Mouse (Mus musculus): ENCODE results near the gene Atxn7l3. TPM values are rescaled to one million over a fixed set of nuclear protein-coding genes. Genes with fewer than 3 reads are reported as not detected.

Atxn7l3 gene
- total and polyA plus RNA-seq, 3 experiments, result 24.0 to 60.0 (median 29.9) TPM

- H3K36me3 ChIP-seq (replicated peaks), result peaks cover 51% of the 10 kb centered on the region
- H3K9me3 ChIP-seq (replicated peaks), result no peaks in the 10 kb centered on the region
- TF ChIP-seq TAL1 (conservative IDR thresholded peaks at IDR 0.05; ENCODE audit: low read depth, low read length) (no peak), POLR2AphosphoS5 (IDR thresholded peaks at IDR 0.05; ENCODE audit: insufficient replicate concordance, low read depth, low read length) (no peak), GATA1 (IDR thresholded peaks at IDR 0.05; ENCODE audit: borderline replicate concordance, low read length) (no peak), GATA2 (IDR thresholded peaks at IDR 0.05; ENCODE audit: borderline replicate concordance, low read depth, low read length) (no peak), CTCF (IDR thresholded peaks at IDR 0.05; ENCODE audit: low read depth, low read length) (no peak)
- H3K27me3 ChIP-seq (ENCODE audit: insufficient read depth, low read length), result peaks cover 13% of the 10 kb centered on the region
- ATAC-seq (ENCODE audit: extremely low read depth, insufficient number of reproducible peaks, low FRiP score, poor library complexity, severe bottlenecking) (no peak), DNase-seq (ENCODE audit: low spot score) (no peak)
- no peak overlapping the region for H3K4me3 ChIP-seq (ENCODE audit: low read depth, low read length)
- H3K4me1 ChIP-seq (ENCODE audit: insufficient read depth, low read depth, low read length), result peaks cover 9% of the 10 kb centered on the region
These were observed 30.6 kb downstream of the Atxn7l3 start for GRCm38 (mm10) chr11:102265816-102266215.

GRCm38 (mm10) chr11:102263211-102263610 lies 33.2 kb downstream of the Atxn7l3 start:
- Histone ChIP-seq H3K36me3 (replicated peaks) (peaks cover 76% of the 10 kb centered on the region), H3K27me3 (ENCODE audit: insufficient read depth, low read length) (peaks cover 3% of the 10 kb centered on the region), H3K9me3 (replicated peaks) (no peaks in the 10 kb centered on the region), H3K4me3 (ENCODE audit: low read depth, low read length) (no peak overlapping the region), H3K4me1 (ENCODE audit: insufficient read depth, low read depth, low read length) (peaks cover 9% of the 10 kb centered on the region)
- DNase-seq (ENCODE audit: low spot score), result no peak
- TF ChIP-seq TAL1 (conservative IDR thresholded peaks at IDR 0.05; ENCODE audit: low read depth, low read length) (no peak), GATA2 (IDR thresholded peaks at IDR 0.05; ENCODE audit: borderline replicate concordance, low read depth, low read length) (no peak), POLR2AphosphoS5 (IDR thresholded peaks at IDR 0.05; ENCODE audit: insufficient replicate concordance, low read depth, low read length) (no peak), GATA1 (IDR thresholded peaks at IDR 0.05; ENCODE audit: borderline replicate concordance, low read length) (no peak), CTCF (IDR thresholded peaks at IDR 0.05; ENCODE audit: low read depth, low read length) (no peak)
- no peak for ATAC-seq (ENCODE audit: extremely low read depth, insufficient number of reproducible peaks, low FRiP score, poor library complexity, severe bottlenecking)

- H3K9me3 ChIP-seq (replicated peaks), result no peaks in the 10 kb centered on the region
- peaks cover 2% of the 10 kb centered on the region; the same call in 1 of the 2 replicates for H3K4me1 ChIP-seq (ENCODE audit: insufficient read depth, low read depth, low read length)
- H3K36me3 ChIP-seq (replicated peaks), result peaks cover 98% of the 10 kb centered on the region
- TF ChIP-seq GATA1 (IDR thresholded peaks at IDR 0.05; ENCODE audit: borderline replicate concordance, low read length) (no peak), POLR2AphosphoS5 (IDR thresholded peaks at IDR 0.05; ENCODE audit: insufficient replicate concordance, low read depth, low read length) (no peak), GATA2 (IDR thresholded peaks at IDR 0.05; ENCODE audit: borderline replicate concordance, low read depth, low read length) (no peak), TAL1 (conservative IDR thresholded peaks at IDR 0.05; ENCODE audit: low read depth, low read length) (no peak), CTCF (IDR thresholded peaks at IDR 0.05; ENCODE audit: low read depth, low read length) (no peak)
- H3K27me3 ChIP-seq (ENCODE audit: insufficient read depth, low read length), result no peaks in the 10 kb centered on the region
- no peak for DNase-seq (ENCODE audit: low spot score)
- no peak for ATAC-seq (ENCODE audit: extremely low read depth, insufficient number of reproducible peaks, low FRiP score, poor library complexity, severe bottlenecking)
- H3K4me3 ChIP-seq (ENCODE audit: low read depth, low read length), result no peak overlapping the region
These were observed 37.9 kb downstream of the Atxn7l3 start for GRCm38 (mm10) chr11:102258521-102258920.

- Histone ChIP-seq H3K27me3 (ENCODE audit: insufficient read depth, low read length) (no peaks in the 10 kb centered on the region), H3K9me3 (replicated peaks) (no peaks in the 10 kb centered on the region), H3K4me3 (ENCODE audit: low read depth, low read length) (no peak overlapping the region), H3K36me3 (replicated peaks) (peaks cover 96% of the 10 kb centered on the region), H3K4me1 (ENCODE audit: insufficient read depth, low read depth, low read length) (peaks cover 2% of the 10 kb centered on the region; the same call in 1 of the 2 replicates)
- no peak for ATAC-seq (ENCODE audit: extremely low read depth, insufficient number of reproducible peaks, low FRiP score, poor library complexity, severe bottlenecking)
- TF ChIP-seq GATA1 (IDR thresholded peaks at IDR 0.05; ENCODE audit: borderline replicate concordance, low read length) (no peak), CTCF (IDR thresholded peaks at IDR 0.05; ENCODE audit: low read depth, low read length) (no peak), GATA2 (IDR thresholded peaks at IDR 0.05; ENCODE audit: borderline replicate concordance, low read depth, low read length) (no peak), TAL1 (conservative IDR thresholded peaks at IDR 0.05; ENCODE audit: low read depth, low read length) (no peak)
- no peak for DNase-seq (ENCODE audit: low spot score)
These were observed 38.3 kb downstream of the Atxn7l3 start for GRCm38 (mm10) chr11:102258095-102258494.

GRCm38 (mm10) chr11:102257514-102257913 lies 38.9 kb downstream of the Atxn7l3 start:
- TF ChIP-seq TAL1 (conservative IDR thresholded peaks at IDR 0.05; ENCODE audit: low read depth, low read length) (no peak), CTCF (IDR thresholded peaks at IDR 0.05; ENCODE audit: low read depth, low read length) (no peak), GATA1 (IDR thresholded peaks at IDR 0.05; ENCODE audit: borderline replicate concordance, low read length) (no peak), POLR2AphosphoS5 (IDR thresholded peaks at IDR 0.05; ENCODE audit: insufficient replicate concordance, low read depth, low read length) (no peak), GATA2 (IDR thresholded peaks at IDR 0.05; ENCODE audit: borderline replicate concordance, low read depth, low read length) (no peak)
- no peak for ATAC-seq (ENCODE audit: extremely low read depth, insufficient number of reproducible peaks, low FRiP score, poor library complexity, severe bottlenecking)
- no peak overlapping the region for H3K4me3 ChIP-seq (ENCODE audit: low read depth, low read length)
- H3K4me1 ChIP-seq (ENCODE audit: insufficient read depth, low read depth, low read length), result peaks cover 2% of the 10 kb centered on the region; the same call in 1 of the 2 replicates
- H3K27me3 ChIP-seq (ENCODE audit: insufficient read depth, low read length), result no peaks in the 10 kb centered on the region
- DNase-seq (ENCODE audit: low spot score), result peak; percentile 19
- peaks cover 95% of the 10 kb centered on the region for H3K36me3 ChIP-seq (replicated peaks)
- H3K9me3 ChIP-seq (replicated peaks), result no peaks in the 10 kb centered on the region

GRCm38 (mm10) chr11:102249351-102250090 lies 46.9 kb downstream of the Atxn7l3 start:
- Histone ChIP-seq H3K4me3 (ENCODE audit: low read depth, low read length) (peak overlapping the region; percentile 88), H3K4me1 (ENCODE audit: insufficient read depth, low read depth, low read length) (peaks cover 29% of the 10 kb centered on the region), H3K36me3 (replicated peaks) (peaks cover 39% of the 10 kb centered on the region), H3K9me3 (replicated peaks) (no peaks in the 10 kb centered on the region), H3K27me3 (ENCODE audit: insufficient read depth, low read length) (peaks cover 11% of the 10 kb centered on the region)
- no peak for TF ChIP-seq POLR2AphosphoS5 (IDR thresholded peaks at IDR 0.05; ENCODE audit: insufficient replicate concordance, low read depth, low read length)
- TF ChIP-seq CTCF (IDR thresholded peaks at IDR 0.05; ENCODE audit: low read depth, low read length), result no peak
- no peak for TF ChIP-seq TAL1 (conservative IDR thresholded peaks at IDR 0.05; ENCODE audit: low read depth, low read length)
- no peak for TF ChIP-seq GATA1 (IDR thresholded peaks at IDR 0.05; ENCODE audit: borderline replicate concordance, low read length)
- TF ChIP-seq GATA2 (IDR thresholded peaks at IDR 0.05; ENCODE audit: borderline replicate concordance, low read depth, low read length), result no peak
- ATAC-seq (ENCODE audit: extremely low read depth, insufficient number of reproducible peaks, low FRiP score, poor library complexity, severe bottlenecking), result no peak
- DNase-seq (ENCODE audit: low spot score), result no peak
